Mouse (Mus musculus): ENCODE results near the gene BC051665.

The BC051665 gene

GRCm38 (mm10) chr13:60786264-60786663 is at the start of gene BC051665:
BC051665 (minus strand) TSS chr13:60786364.
- DNase-seq (ENCODE audit: low read depth, low spot score): no peak

GRCm38 (mm10) chr13:60826052-60826451 is 39.9 kb upstream of the BC051665 start:
- DNase-seq (ENCODE audit: low read depth, low spot score): no peak

- DNase-seq (ENCODE audit: low read depth, low spot score): no peak
These were observed 34.5 kb upstream of the BC051665 start for GRCm38 (mm10) chr13:60820486-60821175.

- no peak for DNase-seq (ENCODE audit: low read depth, low spot score)
These were observed 33.3 kb upstream of the BC051665 start for GRCm38 (mm10) chr13:60819469-60819868.

GRCm38 (mm10) chr13:60813722-60814121 is 27.6 kb upstream of the BC051665 start:
- DNase-seq (ENCODE audit: low read depth, low spot score): no peak

GRCm38 (mm10) chr13:60812768-60813167 is 26.6 kb upstream of the BC051665 start:
- no peak for DNase-seq (ENCODE audit: low read depth, low spot score)

- DNase-seq (ENCODE audit: low read depth, low spot score): no peak
These were observed 23.5 kb upstream of the BC051665 start for GRCm38 (mm10) chr13:60809690-60810089.

- no peak for DNase-seq (ENCODE audit: low read depth, low spot score)
These were observed 16.6 kb upstream of the BC051665 start, which contains the start of gene Ctsll3 for GRCm38 (mm10) chr13:60802749-60803148. Ctsll3 (minus strand) TSS chr13:60802849.

GRCm38 (mm10) chr13:60789466-60789865 is 3.3 kb upstream of the BC051665 start:
- no peak for DNase-seq (ENCODE audit: low read depth, low spot score)

- DNase-seq (ENCODE audit: low read depth, low spot score): no peak
These were observed 2.9 kb downstream of the BC051665 start for GRCm38 (mm10) chr13:60783301-60783700.

GRCm38 (mm10) chr13:60780534-60780933 is 5.6 kb downstream of the BC051665 start:
- DNase-seq (ENCODE audit: low read depth, low spot score): no peak

- no peak for DNase-seq (ENCODE audit: low read depth, low spot score)
These were observed 25.0 kb downstream of the BC051665 start for GRCm38 (mm10) chr13:60761161-60761560.

- no peak for DNase-seq (ENCODE audit: low read depth, low spot score)
These were observed 25.8 kb downstream of the BC051665 start for GRCm38 (mm10) chr13:60760392-60760791.

GRCm38 (mm10) chr13:60759136-60759535 is 27.0 kb downstream of the BC051665 start:
- no peak for DNase-seq (ENCODE audit: low read depth, low spot score)

- no peak for DNase-seq (ENCODE audit: low read depth, low spot score)
These were observed 28.9 kb downstream of the BC051665 start for GRCm38 (mm10) chr13:60757292-60757691.

- no peak for DNase-seq (ENCODE audit: low read depth, low spot score)
These were observed 30.9 kb downstream of the BC051665 start for GRCm38 (mm10) chr13:60755251-60755650.

- DNase-seq (ENCODE audit: low read depth, low spot score): no peak
These were observed 32.9 kb downstream of the BC051665 start for GRCm38 (mm10) chr13:60753216-60753615.

- DNase-seq (ENCODE audit: low read depth, low spot score): no peak
These were observed 35.2 kb downstream of the BC051665 start for GRCm38 (mm10) chr13:60750930-60751329.

- no peak for DNase-seq (ENCODE audit: low read depth, low spot score)
These were observed 37.6 kb downstream of the BC051665 start for GRCm38 (mm10) chr13:60748556-60748955.

- no peak for DNase-seq (ENCODE audit: low read depth, low spot score)
These were observed 39.0 kb downstream of the BC051665 start for GRCm38 (mm10) chr13:60747201-60747600.

GRCm38 (mm10) chr13:60746271-60746670 is 39.9 kb downstream of the BC051665 start:
- no peak for DNase-seq (ENCODE audit: low read depth, low spot score)

- DNase-seq (ENCODE audit: low read depth, low spot score): no peak
These were observed 40.8 kb downstream of the BC051665 start for GRCm38 (mm10) chr13:60745358-60745757.

GRCm38 (mm10) chr13:60744736-60745135 is 41.4 kb downstream of the BC051665 start:
- DNase-seq (ENCODE audit: low read depth, low spot score): no peak

GRCm38 (mm10) chr13:60744078-60744460 is 42.1 kb downstream of the BC051665 start:
- no peak for DNase-seq (ENCODE audit: low read depth, low spot score)

Measured in telencephalon, adult 2 months (tissue).